Mouse (Mus musculus) cerebellum, postnatal 36 days (tissue): Measurements from ENCODE around the gene Gm36028.

ENCODE experiments used
- DNase-seq, 2 experiments: peaks; one replicate each; pipeline ENCODE4 v3.0.0; 2021 to 2022; ENCODE audit warnings: mixed read lengths in 2 of 2

The Gm36028 gene

DNA sequence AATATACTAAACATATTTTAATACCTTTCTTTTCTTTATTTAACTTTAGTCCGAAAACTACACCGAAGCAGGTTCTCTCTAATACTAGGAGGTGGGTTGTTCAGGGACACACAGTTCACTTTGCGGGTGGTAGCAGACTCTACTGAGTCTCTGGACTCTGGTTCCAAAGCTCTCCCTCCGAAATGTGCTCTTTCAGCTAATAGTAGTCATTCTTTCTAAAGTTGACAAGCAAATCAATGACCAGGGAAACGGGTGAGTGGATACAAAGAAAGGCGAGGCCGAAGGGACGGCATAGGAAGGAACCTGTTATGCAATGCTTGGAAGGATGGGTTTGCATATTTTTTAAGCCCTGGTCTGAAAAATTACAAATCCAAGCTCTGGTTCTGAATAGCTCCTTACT lies 3.5 kb downstream of the Gm36028 start:
- DNase-seq, result no peak

DNA sequence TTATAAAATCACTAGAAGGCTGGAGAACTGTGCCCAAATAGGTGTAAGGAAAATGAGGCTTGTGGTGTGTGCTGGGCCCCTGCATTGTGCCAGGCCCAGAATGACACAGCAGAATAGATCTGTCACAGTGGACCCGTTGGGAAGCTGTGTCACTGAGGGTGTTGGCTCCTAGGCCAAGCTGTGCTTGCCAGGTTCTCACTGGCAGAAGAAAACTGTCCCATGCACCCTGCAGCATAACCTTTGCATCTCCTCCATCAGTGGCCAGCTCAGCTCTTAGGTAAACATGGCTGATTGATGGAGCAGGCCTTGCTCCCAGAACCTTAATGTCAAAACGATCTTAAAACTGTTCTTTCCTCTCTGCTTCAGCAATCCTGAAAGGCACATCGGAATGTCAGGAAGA lies 4.6 kb downstream of the Gm36028 start:
- peak; percentile 13 to 19 for DNase-seq

DNA sequence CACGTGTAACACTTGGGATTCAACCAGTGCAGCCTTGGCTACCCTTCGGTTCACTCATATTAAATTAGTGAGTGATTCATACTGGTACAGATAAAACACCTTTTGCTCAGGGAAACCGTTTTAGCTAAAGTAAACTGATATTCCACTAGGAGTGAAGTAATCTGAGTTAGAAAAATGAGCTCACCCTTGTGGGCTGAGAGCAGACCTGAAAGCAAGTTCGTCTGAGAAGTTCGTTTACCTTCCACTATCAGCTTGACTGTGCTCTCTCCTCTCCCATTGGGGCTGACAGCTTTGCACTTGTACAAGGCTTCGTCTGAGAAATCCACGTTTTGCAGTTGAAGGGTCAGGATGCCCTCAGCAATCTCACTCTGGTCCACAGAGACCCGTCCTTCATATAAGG lies 5.4 kb downstream of the Gm36028 start:
- no peak for DNase-seq

DNA sequence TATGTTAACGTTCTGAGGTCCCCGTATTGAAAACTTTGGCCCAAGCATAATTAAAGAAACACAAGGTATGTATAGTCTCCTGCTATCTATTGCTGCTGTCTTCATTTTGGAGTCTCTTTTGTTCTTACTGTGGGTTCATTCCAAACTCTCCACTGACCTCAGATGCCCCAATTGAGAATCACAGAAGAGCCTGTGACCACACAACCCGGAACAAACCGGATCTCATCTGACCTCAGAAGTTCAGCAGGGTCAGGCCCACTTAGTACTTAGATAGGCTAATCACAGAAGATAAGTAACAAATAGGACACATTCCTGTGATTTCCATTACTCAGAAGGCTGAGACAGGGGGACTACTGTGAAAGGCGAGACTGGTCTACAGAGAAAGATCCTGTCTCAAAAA lies 6.4 kb downstream of the Gm36028 start:
- no peak for DNase-seq

DNA sequence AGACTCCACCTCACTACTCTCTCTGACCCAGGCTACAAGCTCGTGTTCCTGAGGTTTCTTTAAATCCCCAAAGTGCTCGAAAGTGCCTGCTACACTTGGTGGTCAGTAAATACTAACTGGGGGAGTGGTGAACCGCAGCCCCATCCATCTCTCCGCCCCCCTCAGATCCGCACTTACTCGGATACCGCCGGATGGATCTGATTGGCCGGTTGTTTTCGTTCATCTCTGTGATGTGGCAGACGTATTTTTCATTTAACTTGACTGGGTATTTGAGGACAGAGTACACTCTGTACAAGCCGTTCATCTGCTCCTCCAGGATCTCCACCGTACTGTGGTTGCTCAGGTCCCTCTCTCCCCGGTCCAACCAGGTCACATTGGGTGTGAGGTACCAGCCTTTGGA lies 6.9 kb downstream of the Gm36028 start:
- DNase-seq, result no peak

DNA sequence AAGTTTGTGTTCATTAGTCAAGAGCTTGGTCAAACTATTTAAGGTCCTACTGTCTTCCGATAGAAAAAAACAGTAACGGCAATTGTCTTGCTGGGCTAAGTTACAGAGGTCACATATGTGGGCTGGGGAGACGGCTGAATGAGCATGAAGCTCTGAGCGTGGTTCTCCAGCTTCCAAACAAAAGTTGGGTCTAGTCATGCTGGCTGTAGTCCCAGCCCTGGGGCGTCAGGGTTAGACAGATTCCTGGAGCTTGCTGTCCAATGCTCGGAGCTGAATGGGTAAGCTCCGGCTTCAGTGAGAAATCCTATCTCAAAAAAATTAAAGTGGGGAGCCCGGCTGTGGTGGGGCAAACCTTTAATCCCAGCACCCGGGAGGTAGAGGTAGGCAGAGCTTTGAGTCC lies 7.7 kb downstream of the Gm36028 start:
- DNase-seq, result no peak

DNA sequence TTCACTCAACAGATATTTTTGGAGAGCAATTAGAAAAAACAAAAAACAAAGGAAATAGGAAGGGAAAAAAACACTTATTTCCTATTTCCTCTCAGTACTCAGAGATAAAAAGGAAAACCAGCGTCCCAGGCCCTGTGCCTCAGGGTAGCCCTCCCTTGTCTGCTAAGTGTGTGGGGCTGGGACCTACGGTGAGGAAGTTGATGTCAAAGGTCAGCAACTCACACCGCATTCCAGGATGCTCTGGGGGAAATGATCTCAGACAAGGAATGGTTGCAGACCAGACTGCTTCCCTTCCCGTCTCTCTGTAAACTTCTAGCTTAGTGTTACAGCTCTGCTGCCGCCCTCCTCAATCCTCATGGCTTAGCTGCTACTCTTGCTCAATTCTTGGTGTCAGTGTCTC lies 9.6 kb downstream of the Gm36028 start:
- no peak for DNase-seq

DNA sequence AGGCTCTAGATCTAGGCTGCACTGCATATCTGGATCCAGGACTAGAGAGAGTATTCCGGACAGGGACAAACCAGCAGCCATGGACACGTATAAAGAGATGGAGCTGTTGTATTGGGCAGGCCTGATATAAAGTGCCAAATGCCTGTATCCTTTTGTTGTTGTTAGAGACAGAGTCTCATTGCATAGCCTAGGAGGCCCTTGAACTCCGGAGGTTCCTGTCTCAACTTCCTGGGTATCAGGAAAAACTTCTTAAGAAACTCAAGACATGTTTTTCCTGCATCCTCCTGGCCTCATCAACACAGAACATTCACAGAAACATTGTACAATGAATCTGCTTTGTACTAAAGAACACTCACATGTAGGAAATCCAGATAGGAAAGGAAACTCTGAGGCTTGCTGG lies 13.9 kb downstream of the Gm36028 start:
- DNase-seq, result no peak

DNA sequence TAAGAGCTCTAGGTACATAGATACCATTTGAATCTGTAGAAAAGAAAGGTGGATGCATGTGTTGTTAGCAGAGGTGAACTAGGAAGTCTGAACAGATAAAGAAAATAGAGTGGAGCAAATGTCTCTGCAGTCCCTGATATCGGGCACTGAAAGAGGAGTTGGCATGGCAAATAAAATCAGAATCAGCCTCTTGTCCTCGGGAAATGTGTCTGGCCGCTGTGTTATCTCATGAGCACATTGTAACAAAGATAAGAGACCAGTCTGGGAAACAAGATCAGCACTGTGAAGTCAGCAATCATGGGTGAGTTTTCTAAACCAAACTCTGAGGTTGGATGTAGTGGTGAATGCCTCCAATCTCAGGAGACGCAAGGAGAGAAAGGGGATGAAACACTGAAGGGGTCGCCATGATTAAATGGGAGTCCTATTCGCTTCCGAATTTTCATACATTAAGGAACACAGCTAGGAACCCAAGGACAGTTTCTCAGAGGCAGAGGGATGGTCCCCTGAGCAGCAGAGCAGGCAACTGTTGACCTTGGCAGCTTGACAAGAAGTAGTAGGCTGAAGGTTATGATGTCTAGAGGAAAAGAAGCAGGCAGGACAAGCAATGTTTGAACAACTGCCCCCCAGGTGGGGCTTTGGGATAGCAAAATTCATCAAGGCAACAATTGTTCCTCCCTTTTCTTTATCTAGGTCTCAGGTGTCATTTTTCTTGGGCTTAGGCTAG lies 15.6 kb downstream of the Gm36028 start:
- DNase-seq, result no peak

DNA sequence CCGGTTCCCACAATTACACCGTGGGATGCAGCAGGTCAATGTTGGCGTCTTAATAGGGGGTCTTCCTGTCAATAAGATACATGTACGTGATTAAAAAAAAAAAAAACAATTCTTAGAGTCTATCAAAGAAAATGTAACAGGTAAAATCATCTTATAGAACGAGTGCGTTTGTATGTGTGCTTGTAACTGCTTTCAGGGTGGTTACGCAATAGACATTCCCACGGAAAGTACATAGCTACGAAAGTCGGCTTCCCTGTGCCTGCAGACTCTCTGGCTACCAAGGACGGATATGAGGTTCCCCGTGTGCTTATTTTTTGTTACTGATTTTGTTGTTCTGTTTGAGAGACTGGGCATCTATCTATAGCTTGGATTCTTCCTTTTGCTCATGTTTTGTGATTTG lies 17.2 kb downstream of the Gm36028 start:
- DNase-seq, result no peak

DNA sequence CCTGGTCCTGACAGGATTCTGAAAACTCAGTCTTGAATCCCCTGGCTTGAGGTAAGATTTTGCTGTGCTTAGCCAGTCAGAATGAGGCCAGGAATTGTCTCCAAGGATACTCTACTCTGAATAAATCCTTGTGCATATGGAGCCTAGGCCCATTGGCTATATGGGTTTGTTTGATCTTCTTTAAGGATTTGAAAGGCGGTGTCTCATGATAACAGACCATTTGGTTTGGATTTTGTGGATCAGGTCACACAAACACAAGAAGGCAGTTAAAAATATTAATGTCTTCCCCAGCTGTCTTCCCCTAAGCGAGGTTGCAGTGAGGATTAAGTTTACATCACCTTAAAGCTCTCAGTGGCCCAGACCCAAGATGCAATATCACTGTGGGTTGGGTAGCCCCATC lies 18.5 kb downstream of the Gm36028 start:
- DNase-seq, result no peak

DNA sequence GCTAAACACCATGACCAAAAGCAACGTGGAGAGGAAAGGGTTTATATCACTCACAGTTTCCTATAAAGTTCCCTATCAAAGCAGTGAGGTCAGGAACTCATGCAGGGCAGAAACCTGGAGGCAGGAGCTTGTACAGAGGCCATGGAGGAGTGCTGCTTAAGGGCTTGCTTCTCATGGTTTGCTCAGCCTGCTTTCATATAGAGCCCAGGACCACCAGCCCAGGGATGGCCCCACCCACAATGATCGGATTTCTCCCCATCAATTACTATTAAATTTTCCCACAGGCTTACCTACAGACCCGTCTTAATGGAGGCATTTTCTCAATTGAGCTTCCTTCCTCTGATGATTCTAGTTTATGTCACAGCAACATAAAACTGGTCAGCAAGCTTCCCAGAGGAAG lies 23.4 kb downstream of the Gm36028 start:
- DNase-seq, result no peak

DNA sequence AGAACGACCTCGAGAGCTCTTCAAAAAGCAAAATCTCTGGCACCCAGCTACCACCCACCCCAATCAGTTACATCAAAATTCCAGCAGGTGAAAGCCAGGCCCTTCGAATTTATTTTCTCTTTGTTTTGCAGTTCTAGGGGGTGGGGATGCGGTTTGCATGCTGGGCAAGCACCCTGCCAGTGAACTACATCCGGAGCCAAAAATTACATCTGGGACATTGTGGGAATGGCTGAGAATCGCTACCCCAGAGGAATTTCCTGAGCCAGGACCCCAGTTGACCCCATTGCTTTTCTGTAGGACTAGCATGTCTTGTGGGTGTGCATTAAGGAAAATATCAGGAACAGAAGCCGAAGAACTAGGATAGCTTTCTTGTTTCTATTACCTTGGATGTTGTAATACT lies 29.9 kb downstream of the Gm36028 start:
- no peak for DNase-seq

DNA sequence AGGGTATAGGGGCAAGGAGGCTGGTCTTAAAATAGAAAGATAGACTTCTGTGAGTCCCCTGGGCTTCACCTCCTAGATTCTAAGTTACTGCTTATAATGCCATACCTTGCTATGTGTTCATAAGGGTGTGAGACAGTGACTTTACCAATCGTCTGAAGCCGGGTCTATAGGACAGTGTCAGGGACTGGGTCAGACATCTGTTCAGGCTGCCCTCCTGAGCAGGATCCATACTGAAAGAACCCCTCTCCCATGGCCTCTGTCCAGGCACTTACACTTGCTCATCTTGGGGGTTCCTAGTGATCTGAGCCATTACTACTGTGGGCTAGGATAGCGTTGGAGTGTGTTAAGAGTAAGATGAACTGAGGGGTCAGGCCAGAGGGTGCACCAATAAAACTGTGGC lies 34.7 kb downstream of the Gm36028 start:
- no peak for DNase-seq

DNA sequence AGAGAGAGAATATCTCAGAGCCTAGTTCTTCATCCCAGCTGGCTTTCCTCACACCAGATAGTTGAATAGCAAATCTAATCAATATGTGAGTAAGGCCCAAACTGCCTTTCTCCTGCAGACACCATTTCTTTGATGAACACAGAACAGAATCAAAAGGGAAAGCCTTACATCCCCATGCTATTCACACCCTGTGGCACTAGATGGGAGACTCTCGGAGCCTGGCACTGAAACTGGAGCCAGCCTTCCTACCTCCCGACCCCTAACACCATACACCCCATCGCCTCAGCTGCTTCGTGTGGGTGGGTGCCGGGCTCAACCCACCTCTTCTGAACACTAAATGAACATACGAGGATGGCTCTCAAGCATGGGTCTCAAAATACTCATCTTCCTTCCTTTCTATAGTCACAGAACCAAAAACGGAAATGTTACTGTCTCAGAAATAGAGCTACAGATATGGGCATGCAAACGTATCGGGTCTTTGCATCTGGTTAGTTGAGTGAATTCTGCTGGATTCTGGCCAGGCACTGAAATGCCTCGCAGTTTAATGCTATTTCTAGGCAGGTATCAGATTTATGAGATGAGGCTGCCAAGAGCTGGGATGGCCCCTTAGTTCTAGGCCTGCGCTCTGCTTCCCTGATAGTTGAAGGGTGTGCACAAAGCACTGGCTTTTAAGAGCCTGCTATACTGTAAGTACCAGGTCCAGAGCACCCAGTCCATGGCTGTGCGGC lies 36.0 kb downstream of the Gm36028 start:
- DNase-seq, result no peak

DNA sequence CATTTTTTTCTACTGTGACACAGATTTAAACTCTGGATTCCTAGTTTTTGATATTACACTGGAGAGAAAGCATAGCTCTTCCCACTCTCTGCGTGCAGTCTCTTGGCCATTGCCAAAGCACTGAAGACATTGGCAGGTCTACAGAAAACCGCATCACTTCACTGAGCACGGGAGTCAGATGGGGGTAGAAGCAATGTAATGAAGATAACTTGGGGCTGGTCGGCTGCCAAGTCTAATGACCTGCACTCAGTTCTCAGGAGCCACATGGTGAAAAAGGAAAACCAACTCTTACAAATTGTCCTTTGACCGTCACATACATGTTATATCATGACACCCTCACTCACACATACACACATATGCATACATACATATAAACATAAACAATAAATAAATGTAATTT lies 37.0 kb downstream of the Gm36028 start:
- DNase-seq, result peak; percentile 75 to 77

DNA sequence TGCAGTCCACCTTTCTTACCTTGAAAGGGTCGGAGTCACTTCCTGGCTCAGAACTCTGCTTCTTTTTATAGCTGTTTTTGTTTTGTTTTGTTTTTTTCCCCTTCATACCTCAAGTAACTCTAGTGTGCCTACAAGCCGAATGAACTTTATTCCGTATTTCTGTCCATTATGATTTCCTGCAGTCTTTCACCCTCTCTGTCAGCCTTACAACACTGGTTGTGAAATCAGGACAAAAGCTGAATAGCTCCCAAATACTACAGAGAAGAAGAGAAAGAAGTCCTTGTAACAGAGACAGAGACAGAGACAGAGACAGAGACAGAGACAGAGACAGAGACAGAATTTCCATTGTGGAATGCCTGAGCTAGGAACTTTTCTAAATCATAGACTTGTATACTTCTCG lies 43.0 kb downstream of the Gm36028 start:
- DNase-seq, result no peak

DNA sequence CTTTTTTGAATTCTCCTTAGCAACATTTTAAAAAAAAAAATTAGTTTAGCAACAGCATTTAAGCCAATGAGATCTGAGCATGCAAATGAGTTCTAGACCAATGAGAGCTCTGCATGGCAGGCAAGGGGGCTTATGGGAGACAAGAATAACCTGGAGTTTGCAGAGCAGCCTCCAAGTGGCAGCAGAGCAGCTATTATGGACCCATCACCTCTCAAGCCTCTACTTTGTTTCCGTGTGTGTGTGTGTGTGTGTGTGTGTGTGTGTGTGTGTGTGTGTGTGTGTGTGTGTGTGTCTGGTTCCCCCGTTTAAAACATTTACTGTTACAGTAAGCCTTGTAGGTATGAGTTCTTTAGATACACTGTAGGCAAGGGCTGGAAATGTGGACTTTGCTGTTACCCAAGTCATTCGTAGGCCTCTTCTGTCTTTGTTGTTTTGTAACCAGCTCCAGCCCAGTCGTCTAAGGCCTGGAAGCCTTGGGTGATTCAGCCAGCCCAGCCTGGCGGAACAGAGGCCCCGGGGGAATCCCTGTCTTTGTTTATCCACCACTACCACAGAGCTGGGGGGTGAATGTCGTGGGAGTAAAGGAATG lies 46.5 kb downstream of the Gm36028 start:
- peak in 1 of 2 experiments; percentile 32 for DNase-seq

DNA sequence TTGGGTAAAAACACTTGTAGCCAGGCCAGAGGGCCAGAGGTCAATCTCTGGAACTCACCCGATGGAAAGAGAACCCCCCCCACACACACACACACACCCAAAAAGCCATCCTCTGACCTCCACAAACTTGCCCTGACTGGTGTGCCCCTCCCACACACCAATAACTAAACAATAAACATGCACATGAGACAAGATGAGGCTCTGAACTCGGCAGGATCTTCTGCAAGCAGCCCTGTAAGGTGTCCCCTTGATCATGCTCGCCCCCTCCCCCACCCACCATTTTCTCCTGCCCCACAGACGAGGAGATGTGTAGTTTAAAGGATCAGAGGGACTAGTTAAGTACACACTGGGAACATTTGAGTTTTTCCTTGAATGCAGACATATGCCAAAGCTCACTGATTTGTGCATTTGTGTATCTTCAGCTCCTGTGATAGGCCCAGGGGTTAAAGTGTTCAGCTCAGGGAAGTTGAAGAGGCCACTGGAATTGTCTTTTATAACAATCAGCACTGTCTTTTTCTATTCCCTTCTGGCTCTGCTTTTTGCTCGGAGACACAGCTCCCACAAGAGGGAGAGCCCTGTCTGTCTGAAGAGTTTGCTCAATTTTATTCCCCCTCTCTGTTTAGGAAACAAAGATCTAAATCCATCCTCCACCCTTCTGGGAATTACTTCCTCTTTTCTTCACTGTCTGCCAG lies 47.1 kb downstream of the Gm36028 start:
- no peak for DNase-seq

DNA sequence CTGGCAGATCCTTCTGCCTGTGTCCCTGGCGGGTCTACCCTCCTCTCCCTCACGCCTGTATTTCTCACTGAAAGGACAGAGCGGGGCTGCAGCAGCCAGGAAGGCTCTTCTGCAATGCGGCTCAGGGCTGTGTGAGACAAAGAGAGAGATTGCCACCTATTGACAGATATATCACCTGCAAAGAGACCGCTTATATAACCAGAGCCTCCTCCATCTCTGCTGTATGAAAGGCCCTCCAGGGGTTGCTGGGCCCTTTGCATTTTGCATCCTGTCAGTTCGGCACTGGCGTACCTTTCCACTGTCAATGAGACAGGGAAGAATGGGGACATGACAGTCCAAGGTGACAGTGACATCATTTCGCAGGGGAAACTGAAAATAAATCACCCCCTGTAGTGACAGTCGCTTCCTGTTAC lies 48.5 kb downstream of the Gm36028 start:
- peak; percentile 67 to 77 for DNase-seq

DNA sequence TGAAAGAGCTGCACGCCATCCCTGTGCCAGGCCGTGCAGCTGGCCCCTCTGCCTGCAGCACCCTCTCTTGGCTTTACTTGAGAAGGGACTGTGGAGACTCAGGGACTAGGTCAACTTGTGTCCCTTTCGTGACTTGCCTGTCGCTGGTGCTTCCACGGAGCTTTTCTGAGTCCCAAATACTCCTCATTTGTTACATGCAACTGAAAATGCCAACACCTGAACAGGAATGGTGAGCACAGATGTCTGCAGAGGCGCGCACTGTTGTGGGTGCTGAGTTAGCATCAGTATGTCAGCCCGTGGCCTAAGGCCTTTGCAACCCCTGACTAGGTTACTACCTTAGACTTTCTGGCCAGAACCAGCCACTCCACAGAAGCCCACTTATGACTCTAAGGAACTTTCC lies 49.1 kb downstream of the Gm36028 start:
- peak; percentile 17 to 38 for DNase-seq

DNA sequence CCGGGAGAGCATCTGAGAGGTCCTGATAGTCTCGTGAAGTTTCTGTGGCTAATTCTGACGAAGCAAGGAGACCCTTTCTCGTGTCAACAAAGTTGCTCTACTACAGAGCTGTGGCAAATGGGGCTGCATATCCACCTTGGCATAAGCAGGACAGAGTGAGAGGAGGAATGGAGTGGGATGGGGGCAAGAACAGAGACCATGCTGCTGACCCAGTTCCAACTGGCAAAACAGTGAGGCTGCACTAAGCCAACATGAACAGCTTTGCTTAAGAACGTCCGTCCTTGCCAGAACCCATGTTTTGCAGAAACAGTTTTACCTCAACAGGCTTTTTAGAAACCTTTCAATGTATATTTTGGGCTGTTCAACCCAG lies 51.3 kb downstream of the Gm36028 start:
- DNase-seq, result no peak

DNA sequence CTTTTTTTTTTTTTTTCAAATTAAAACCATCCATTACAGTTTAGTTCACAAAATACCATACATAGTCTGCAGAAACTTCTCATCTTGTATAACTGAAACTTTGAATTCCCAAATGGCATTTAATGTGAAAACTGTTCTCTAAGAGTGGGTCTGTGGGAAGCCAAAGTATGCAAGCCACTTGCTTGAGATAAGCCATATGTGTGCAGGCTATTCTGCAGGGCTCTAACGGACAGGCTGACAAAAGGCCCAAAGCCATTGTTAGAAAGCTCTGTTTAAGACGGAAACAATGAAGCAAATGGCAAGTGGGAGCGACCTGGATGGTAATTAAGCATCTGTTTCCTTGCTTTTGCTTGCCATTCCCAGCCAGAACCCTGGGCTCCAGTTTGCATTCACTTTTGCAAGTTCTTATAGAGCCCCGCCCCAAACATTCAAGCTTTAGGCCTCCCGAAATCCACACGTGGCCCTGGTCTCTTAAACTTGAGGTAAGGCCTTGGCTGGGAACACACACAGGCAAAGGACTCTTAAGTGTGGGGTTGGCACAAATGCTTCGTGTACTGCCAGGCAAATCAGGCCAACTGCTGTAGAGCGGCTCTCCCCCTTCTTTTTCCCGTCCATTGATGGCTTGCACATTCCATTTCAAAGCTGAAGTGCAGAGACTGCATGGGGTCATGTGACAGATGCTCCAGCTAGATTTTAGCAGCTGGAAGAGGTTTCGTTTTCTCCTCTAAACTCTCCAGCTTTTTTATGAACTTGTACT lies 51.9 kb downstream of the Gm36028 start:
- no peak for DNase-seq
